Mouse (Mus musculus): ENCODE data around the gene Qrfpr.

The Qrfpr gene

GRCm38 (mm10) chr3:36150934-36151686, 71.0 kb downstream of the Qrfpr start, which contains the start of gene D3Ertd254e:
D3Ertd254e (plus strand) TSS chr3:36151017.
- DNase-seq (ENCODE audit: low spot score in 2 of 2) = peak; percentile 49 to 60

DNA sequence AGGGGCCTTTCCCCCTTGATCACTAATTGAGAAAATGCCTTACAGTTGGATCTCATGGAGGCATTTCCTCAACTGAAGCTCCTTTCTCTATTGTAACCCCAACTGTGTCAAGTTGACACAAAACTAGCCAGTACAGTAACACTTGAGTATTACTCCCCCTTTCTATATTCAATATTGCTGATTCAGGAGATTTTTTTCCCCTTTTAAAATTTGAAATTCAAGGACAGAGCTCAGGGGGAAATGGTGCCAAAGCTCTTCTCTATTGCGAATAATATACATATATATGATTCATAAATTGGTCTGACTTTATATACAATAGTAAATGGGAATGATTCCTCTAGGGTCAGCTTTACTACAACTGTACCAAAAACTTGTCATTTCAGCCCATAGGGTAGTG, 71.6 kb downstream of the Qrfpr start:
- DNase-seq (ENCODE audit: low spot score in 2 of 2) = no peak

DNA sequence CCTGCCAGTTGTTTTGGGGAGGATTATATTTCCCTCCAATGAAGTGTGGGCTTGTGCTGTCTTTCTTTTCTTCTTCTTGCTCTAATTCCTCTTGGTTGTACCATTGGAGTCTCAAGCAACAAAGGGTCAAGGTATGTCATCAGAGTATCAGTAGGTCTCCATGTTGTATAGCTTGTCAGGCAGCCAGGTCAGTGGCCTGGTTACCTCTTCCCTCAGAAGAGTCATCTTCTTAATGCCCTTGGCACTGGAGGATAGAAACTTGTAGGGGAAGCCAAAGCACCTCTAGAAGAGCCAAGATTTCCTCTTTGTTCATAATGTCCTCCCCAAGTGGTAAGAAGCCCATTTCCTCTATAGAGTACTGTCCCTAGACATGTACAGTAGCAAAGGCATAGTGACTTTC, 83.1 kb downstream of the Qrfpr start:
- DNase-seq (ENCODE audit: low spot score in 2 of 2) = no peak

- no peak for DNase-seq (ENCODE audit: low spot score in 2 of 2)
Measured at GRCm38 (mm10) chr3:36138171-36138660, 83.9 kb downstream of the Qrfpr start.

- no peak for DNase-seq (ENCODE audit: low spot score in 2 of 2)
Measured at GRCm38 (mm10) chr3:36137560-36137959, 84.6 kb downstream of the Qrfpr start.

- no peak for DNase-seq (ENCODE audit: low spot score in 2 of 2)
Measured at GRCm38 (mm10) chr3:36136152-36136551, 86.0 kb downstream of the Qrfpr start.

Measured in spleen, postnatal 14 days (tissue).